Mouse (Mus musculus) stomach, postnatal 0 days (tissue): ENCODE measurements around the gene Coro7.

ENCODE experiments used
- CTCF ChIP-seq: IDR thresholded peaks from 2 replicates; pipeline ENCODE4 v1.5.1; 2016; ENCODE audit warnings: antibody characterized with exemption, low read depth, mild to moderate bottlenecking, moderate library complexity
- EP300 ChIP-seq: optimal IDR thresholded peaks from 2 replicates; pipeline ENCODE3; 2016; ENCODE audit warnings: antibody characterized with exemption

GRCm38 (mm10) chr16:4676836-4677235, 2.7 kb downstream of the Coro7 start:
- TF ChIP-seq CTCF (no peak), EP300 (no peak)
